Mouse (Mus musculus) forebrain, embryonic 13.5 days (tissue): ENCODE data around the gene Cfap161. TPM values are rescaled to one million over a fixed set of nuclear protein-coding genes. Genes with fewer than 3 reads are reported as not detected.

ENCODE experiments used
- polyA plus RNA-seq: library from polyadenylated mRNA; unstranded; fragments of >200 nt; fragmentation: Nextera tagmentation; extraction: Ambion mirVana; gene quantifications from 2 replicates; pipeline ENCODE4 v1.2.1, GENCODE M21; 2015

Gene Cfap161
- polyA plus RNA-seq, 1 experiment from 2014 or later = 0.45 TPM

Other genes with a start within 250 kb of the Cfap161 start
- gene Tmc3, start 210.0 kb downstream of the Cfap161 start, polyA plus RNA-seq = 0.08 and 0.11 TPM in 2 replicates
- 7.5 and 8.5 TPM in 2 replicates for gene Stard5, start 162.9 kb downstream of the Cfap161 start, polyA plus RNA-seq
- gene Il16, start 49.2 kb downstream of the Cfap161 start, polyA plus RNA-seq = 0.93 and 1.1 TPM in 2 replicates
- 4.1 and 4.2 TPM in 2 replicates for gene Tlnrd1, start 89.4 kb upstream of the Cfap161 start, polyA plus RNA-seq
- gene Mesd, start 89.6 kb upstream of the Cfap161 start, polyA plus RNA-seq = 68.8 and 69.1 TPM in 2 replicates